Mouse (Mus musculus) left cerebral cortex, adult 2 months (tissue): ENCODE data around the gene Tiam1. TPM values are rescaled to one million over a fixed set of nuclear protein-coding genes. Genes with fewer than 3 reads are reported as not detected.

Source experiments
- DNase-seq, 2 experiments: peaks; one replicate each; pipeline ENCODE4 v3.0.0; 2021 to 2022; ENCODE audit warnings: low spot score in 2 of 2, mixed read lengths in 1 of 2; ENCODE audit errors: extremely low spot score in 1 of 2
- H3K27ac ChIP-seq: fragments of 200-600 bp; 2 replicates; pipeline ENCODE4 v1.8.1; 2022
- H3K4me3 ChIP-seq: fragments of 200-600 bp; 2 replicates; pipeline ENCODE4 v1.8.1; 2022
- CTCF ChIP-seq: fragments of 200-600 bp; IDR thresholded peaks from 2 replicates; pipeline ENCODE4 v1.8.1; 2022; ENCODE audit warnings: antibody characterized with exemption, mild to moderate bottlenecking, moderate library complexity
- intact Hi-C: fragments of 180-260 bp; cut with DNase I; formaldehyde crosslinking; loops from one replicate; pipeline ENCODE4 v1.15.1; 2025
- total RNA-seq, 2 experiments: library from RNA; stranded (reverse); gene quantifications; 2 replicates each; pipeline ENCODE4 v1.2.3; 2021

The Tiam1 gene
- total RNA-seq, 2 experiments from 2014 or later: 107 to 120 TPM

DNA sequence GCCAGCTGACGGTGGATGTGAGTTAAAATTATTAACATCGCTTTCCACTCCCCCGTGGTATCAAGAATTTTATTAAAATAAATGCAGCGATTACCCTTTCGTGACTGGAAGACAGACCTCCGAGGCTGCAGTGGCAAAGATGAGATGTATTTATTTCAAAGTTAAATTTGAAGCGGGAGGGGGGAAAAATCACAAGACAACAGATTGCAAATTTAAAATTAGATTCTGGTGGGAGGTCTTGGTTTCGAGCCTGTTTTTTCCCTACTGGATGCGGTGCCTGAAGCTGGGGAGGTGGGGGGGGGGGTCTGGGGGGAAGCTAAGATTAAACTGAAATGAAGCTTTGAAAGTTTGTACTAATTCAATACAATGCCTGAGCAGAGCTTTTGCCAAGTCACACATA lies 235.9 kb downstream of the Tiam1 start:
- Histone ChIP-seq H3K4me3 (no peak overlapping the region), H3K27ac (peak overlapping the region; percentile 17; the same call in 1 of the 2 replicates)
- intact Hi-C loops: no loop called here
- no peak for DNase-seq
- no peak for TF ChIP-seq CTCF

DNA sequence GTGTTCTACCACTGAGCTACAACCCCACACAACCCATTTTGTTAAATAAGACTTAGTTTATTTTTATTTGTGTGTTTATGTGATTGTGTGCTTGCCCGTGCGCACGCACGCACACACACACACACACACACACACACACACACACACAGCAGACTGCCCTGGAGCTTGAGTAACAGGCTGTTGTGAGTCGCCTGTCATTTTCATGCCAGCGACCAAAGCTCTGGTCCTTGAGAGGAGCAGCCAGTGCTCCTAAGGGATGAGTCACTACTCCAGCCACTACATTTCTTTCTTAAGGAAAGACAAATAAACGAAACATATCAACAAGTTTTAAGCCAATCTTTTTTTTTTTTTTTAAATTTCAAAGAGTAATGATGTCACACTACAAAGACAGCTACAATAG lies 236.7 kb downstream of the Tiam1 start:
- no peak overlapping the region for H3K27ac ChIP-seq
- no peak for DNase-seq
- TF ChIP-seq CTCF: no peak
- H3K4me3 ChIP-seq: no peak overlapping the region
- intact Hi-C loops: no loop called here

DNA sequence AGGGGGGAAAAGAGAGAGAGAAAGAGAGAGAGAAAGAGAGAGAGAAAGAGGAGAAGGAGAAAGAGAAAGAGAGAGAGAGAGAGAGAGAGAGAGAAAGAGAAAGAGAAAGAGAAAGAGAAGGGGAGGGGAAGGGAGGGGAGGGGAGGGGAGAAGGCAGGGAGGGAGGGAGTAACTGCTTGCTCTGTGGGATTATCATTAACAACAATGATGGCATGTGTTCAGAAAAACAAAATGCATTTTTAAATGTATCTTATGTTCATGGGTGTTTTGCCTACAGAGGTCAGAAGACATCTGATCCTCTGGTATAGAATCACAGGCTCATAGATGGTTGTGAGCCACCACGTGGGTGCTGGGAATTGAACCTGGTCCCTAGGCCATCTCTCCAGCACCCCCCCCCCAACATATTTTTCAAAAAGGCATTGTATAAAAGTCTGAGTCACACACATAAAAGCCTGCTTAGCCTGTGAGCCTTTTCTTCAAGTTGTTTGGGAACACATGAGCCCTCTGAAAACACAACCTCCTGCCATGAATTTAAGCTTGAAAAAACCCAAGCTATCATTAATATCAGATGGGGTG lies 237.8 kb downstream of the Tiam1 start:
- H3K27ac ChIP-seq: no peak overlapping the region
- no peak overlapping the region for H3K4me3 ChIP-seq
- no peak for DNase-seq
- intact Hi-C loops: no loop called here
- TF ChIP-seq CTCF: no peak

DNA sequence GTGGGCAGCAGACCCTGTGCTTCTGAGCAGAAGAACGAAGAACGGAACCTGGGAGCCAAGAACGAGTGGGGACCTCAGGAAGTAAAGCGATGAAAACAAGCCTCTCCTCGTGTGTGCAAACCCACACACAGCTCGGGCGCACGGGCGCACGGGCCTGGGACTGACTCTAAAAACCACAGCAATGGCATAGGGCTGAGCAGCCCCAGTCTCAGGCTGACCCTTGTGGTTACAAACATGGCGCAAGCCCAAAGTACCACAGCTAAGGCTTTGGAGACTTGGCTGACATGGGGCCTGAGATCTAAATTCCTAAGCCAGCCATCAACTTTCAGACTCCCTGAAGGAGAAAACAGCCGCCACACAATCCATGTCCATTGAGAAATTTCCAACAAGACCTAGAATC lies 239.4 kb downstream of the Tiam1 start:
- Histone ChIP-seq H3K27ac (no peak overlapping the region), H3K4me3 (no peak overlapping the region)
- no peak for TF ChIP-seq CTCF
- DNase-seq: no peak
- intact Hi-C loops: no loop called here

DNA sequence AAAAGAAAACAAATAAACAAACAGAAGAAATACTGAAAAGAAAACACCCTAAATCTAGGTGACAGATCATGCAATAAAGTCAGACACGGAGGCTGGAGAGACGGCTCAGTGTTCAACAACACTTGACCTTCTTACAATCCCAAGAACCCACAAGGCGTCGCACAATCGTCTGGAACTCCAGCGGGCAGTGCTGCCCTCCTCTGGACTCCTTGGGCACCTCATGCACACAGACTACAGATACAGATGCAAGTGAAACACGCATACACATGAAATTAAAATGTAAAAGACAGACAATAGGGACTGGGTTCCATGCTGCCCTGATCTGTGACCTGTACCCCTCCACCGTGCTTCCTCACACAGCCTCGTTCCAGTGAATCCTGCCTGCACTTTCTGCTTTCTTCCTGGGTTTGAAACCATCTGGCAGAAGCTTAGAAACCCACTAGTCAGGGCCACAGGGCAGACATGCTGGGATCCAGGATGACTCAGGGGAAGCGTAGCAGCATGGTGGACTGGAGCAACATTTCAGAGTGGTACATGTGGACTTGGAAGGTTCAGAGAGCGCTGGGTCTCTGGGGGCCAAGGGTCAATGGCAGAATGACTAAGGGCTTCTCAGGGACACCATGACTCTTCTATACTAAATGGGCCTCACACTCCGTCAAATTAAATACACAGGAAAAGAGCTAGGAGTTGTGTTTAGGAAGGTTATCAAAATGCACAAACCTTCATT lies 240.8 kb downstream of the Tiam1 start:
- Histone ChIP-seq H3K27ac (no peak overlapping the region), H3K4me3 (no peak overlapping the region)
- intact Hi-C loops: no loop called here
- no peak for DNase-seq
- TF ChIP-seq CTCF: no peak; the same call in 1 of the 2 replicates

DNA sequence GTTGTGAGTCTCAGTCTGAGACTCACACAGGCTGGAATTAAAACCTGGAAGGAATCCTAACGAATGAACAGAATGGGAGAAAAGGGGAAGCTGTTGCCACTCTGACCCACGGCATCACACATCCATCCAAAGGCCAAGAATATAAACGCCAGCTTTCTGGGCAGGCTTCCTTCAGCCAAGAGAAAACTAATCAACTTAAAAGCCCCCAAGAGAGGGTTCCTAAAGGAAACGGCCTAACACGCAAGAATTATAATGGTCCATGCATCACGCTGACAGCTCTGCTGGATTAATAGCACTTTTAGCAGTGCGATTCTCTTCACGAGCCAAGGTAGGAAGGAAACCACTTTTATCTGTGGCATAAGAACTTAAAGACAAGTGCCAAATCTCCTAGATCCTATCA lies 242.9 kb downstream of the Tiam1 start:
- H3K27ac ChIP-seq: no peak overlapping the region

DNA sequence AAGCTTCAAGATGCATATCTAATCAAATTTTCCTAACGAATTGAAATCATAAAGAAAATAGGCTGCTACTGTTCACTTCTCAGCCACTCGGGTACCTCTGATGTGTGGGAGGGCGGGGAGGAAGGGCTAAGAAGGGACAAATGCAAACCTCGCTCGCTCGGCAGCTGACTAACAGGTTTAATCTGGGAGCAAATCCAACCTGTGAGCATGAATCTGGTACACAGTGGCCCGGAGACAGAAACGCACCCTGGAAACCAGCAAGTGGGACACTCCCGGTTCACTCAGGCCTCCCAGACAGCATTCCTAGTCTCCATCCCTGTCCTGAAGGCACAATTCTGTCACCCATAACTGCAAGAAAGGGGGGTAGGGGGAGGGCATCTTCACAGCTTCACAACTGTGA lies 244.4 kb downstream of the Tiam1 start:
- no peak overlapping the region; the same call in 1 of the 2 replicates for H3K27ac ChIP-seq
- intact Hi-C loops: loop anchor here (1.0 to 5.0 kb wide), 4 partner anchors 21 to 127 kb away; no protein-coding TSS in a partner anchor
- no peak overlapping the region for H3K4me3 ChIP-seq
- DNase-seq: peak; percentile 43 to 59
- TF ChIP-seq CTCF: no peak

More for the DNA sequence above, 242.9 kb downstream of the Tiam1 start:
- intact Hi-C loops: no loop called here
- TF ChIP-seq CTCF: no peak
- no peak overlapping the region for H3K4me3 ChIP-seq
- DNase-seq: no peak

DNA sequence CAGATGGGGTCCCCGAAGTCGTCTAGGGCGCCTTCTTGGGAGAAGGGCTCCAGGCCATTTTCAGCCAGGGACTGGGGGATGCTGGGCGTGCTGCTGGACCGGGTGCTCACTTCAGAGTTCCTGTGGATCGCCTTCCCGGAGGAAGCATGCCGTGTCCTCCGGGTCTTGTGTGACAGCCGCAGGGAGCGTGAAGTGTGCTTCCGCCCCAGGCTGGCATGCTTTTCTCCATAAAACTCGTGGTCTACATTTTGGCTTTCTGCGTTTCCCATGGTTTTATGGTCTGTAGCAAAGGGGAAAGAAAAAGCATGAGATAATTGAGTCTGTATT lies 245.3 kb downstream of the Tiam1 start:
- DNase-seq: no peak
- Histone ChIP-seq H3K27ac (peak overlapping the region; percentile 86), H3K4me3 (peak overlapping the region; percentile 50)
- no peak for TF ChIP-seq CTCF
- intact Hi-C loops: loop anchor here (2.0 to 5.0 kb wide), 3 partner anchors 56 to 126 kb away; no protein-coding TSS in a partner anchor

DNA sequence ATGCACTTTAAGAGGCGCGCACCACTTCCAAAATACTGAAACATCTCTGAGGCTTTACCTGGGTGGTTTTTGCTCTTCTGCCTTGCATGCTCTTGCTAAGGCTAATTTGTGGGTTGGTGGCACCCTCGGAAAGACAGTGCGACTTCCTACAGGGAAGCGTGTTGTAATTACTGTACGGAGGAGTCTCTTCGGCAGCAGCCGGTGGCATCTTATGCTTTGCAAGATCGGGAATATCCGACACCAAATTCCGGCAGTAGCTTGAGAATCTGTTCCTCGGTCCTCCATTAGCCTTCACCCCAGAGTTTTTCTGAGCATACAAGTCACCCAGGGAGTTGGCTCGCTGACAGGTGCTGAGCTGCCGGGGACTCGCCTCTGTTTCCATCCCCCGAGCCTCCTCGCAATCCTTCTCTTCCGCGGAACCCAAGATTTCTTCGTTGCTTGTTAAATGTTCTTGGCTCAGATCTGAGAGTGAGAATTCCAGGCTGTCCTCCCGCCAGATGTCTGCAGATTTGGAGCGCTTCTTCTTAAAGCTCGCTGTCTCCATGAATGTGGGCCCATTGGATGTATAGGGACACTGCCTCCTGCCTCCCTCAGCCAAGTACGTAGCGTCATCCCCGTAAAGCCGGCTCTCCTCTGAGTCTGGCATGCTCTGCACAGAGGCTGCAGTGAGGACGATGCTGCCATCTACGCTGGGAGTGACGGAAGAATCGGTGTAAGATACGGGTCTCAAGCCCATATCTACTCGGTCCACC lies 245.8 kb downstream of the Tiam1 start:
- intact Hi-C loops: loop anchor here (2.0 to 5.0 kb wide), 3 partner anchors 55 to 125 kb away; no protein-coding TSS in a partner anchor
- Histone ChIP-seq H3K4me3 (peak overlapping the region; percentile 50), H3K27ac (peak overlapping the region; percentile 86)
- peak; percentile 54 to 64 for DNase-seq
- no peak for TF ChIP-seq CTCF

DNA sequence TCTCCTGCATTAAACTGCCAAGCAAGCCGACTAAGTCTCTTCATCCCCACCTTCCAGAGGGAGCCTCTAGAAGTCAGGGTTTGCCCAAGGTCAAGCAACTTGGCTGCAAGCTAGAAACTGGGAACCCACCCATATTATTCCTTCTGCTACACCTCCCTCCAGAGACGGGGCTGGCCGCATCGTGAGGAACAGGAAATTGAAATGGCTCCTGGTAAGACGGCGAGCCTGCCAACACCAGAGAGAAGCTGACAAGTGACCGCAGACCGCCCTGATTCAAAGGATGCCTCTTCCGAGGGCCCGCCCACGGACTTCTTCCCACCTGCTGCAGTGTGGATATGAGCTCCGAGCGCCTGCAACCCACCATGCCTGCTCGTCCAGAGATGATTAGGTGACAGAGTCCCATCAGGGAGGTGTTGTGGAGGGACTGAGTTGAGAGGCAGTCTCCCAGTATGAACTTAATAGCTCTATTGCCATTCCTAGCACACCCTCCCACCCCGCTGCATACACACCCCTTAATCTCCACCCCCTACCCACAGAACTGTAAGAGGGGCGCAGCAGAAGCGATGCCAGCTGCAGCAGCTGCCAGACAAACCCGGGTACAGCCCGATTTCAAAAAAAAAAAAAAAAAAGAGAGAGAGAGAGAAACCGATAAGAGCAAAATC lies 246.6 kb downstream of the Tiam1 start:
- Histone ChIP-seq H3K27ac (peak overlapping the region; percentile 86), H3K4me3 (peak overlapping the region; percentile 50)
- peak in 1 of 2 experiments; percentile 53 for DNase-seq
- intact Hi-C loops: loop anchor here (5.0 kb wide), 2 partner anchors 55 to 125 kb away; no protein-coding TSS in a partner anchor
- no peak for TF ChIP-seq CTCF

DNA sequence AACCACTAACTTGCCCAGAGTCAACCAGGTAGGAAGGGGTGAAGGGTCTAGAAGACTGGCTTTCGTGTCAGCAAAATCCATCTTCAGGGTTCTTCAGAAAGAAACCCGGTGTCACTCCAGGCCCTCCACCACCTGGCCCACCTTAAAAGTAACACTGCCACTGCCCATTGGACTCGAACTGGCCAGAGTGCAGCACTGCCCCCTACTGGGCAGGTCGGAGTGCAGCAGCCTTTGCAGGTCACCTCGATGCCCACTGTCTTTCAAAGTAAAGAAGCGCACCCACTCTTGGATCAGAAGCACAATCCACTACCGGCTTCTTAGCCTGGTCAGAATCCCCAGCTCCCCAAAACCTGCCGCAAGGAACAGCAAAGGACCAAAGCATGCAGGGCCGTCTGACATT lies 247.2 kb downstream of the Tiam1 start:
- no peak for DNase-seq
- intact Hi-C loops: loop anchor here (5.0 kb wide), 2 partner anchors 54 to 124 kb away; no protein-coding TSS in a partner anchor
- Histone ChIP-seq H3K27ac (peak overlapping the region; percentile 24), H3K4me3 (peak overlapping the region; percentile 50)
- TF ChIP-seq CTCF: peak; percentile 62
